ENCODE assay signal across 13 mouse cellular contexts in the genomic region with DNA sequence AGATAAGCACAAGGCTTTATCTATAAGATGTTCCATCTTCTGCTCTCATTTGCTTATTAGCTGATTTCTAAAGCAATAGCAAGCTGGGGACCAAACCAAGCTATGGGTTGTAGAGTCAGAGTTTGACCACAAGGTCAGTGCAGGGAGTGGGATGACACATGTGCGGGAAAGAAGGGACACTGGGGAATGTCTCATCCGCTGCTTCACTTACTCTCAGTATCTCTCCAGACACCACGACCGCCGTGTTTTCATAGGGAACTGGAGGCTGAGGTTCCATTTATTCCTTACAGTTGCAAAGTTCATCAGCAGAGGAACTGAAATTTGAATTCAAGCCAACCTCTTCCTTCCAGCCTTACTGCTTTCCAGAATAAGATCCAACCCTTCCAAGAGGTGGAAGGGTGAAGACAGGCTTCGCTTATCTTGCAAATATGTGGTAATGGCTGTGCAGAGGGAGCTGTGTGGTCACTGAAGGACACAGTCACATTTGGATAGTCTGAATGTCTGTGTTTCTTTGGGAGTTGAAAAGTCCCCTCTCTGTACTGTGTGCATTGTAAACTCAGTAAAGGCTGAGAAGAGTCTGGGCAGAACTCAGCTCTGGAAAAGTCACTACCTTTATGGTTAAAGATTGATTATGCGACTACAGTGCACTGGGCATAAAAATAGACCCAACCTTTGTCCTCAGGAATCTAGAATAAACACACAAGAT.
DNase-seq lines count a peak whose midpoint lies in the region; ATAC-seq and TF ChIP-seq lines count a peak whose summit lies in the region.
"Had no signal": no experiment of that assay in that cellular context is flagged by ENCODE, and none has a peak within 500 bp of the region (broad histone marks: within the 10 kb centered on the region; RNA-seq: fewer than 3 reads in every experiment).

No protein-coding gene starts in this region.

- WGBS in limb, embryonic 14.5 days = 83% methylated on average over 7 of the region's 7 CpGs
- 91% methylated on average over 7 of the region's 7 CpGs for WGBS in limb, embryonic 10.5 days
- WGBS in forebrain, embryonic 13.5 days = 94% methylated on average over 7 of the region's 7 CpGs
- WGBS in midbrain, postnatal 0 days = 83% methylated on average over 7 of the region's 7 CpGs

- no peaks in the 10 kb centered on the region for H3K9me3 ChIP-seq in limb, embryonic 14.5 days (ENCODE audit: control insufficient read depth, low read length)
- no peaks in the 10 kb centered on the region for H3K9me3 ChIP-seq in limb, embryonic 10.5 days (replicated peaks)
- no peaks in the 10 kb centered on the region for H3K9me3 ChIP-seq in forebrain, embryonic 13.5 days (replicated peaks)
- no peaks in the 10 kb centered on the region for H3K9me3 ChIP-seq in midbrain, postnatal 0 days (ENCODE audit: low read length)

- no peak for ATAC-seq in limb, embryonic 14.5 days (ENCODE audit: low FRiP score, low read depth)
- ATAC-seq in forebrain, embryonic 13.5 days = no peak
- ATAC-seq in midbrain, postnatal 0 days (ENCODE audit: low FRiP score) = no peak

- TF ChIP-seq POLR2A in limb, embryonic 14.5 days (IDR thresholded peaks at IDR 0.05; ENCODE audit: borderline replicate concordance, extremely low read depth, insufficient read depth, insufficient read length) = no peak

- no peaks in the 10 kb centered on the region for H3K27me3 ChIP-seq in limb, embryonic 14.5 days (ENCODE audit: control insufficient read depth, insufficient read depth, low read length)
- no peaks in the 10 kb centered on the region for H3K27me3 ChIP-seq in limb, embryonic 10.5 days (ENCODE audit: low read depth, poor library complexity, severe bottlenecking)
- H3K27me3 ChIP-seq in forebrain, embryonic 13.5 days = no peaks in the 10 kb centered on the region
- no peaks in the 10 kb centered on the region for H3K27me3 ChIP-seq in midbrain, postnatal 0 days (ENCODE audit: insufficient read depth, low read length)

- DNase-seq in limb, embryonic 14.5 days (ENCODE audit: low spot score) = peak; percentile 12
- no peak for DNase-seq in limb, embryonic 10.5 days (ENCODE audit: low spot score)
- DNase-seq in heart, postnatal 10 days = peak; percentile 34 to 45
- DNase-seq in kidney, postnatal 10 days = peak; percentile 31
- DNase-seq in skeletal muscle tissue, adult 2 months (ENCODE audit: low read depth, low spot score) = peak; percentile 29
- no peak for DNase-seq in midbrain, postnatal 0 days (ENCODE audit: low spot score)
- no peak for DNase-seq in left cerebral cortex, postnatal 4 days
- DNase-seq: adrenal gland, postnatal 36 days; cerebellum, adult 2 months; thymus, postnatal 14 days had no signal

- H3K4me1 ChIP-seq in limb, embryonic 14.5 days (ENCODE audit: control insufficient read depth, insufficient read depth, low read length) = peaks cover 7% of the 10 kb centered on the region; the same call in 1 of the 2 replicates
- H3K4me1 ChIP-seq in limb, embryonic 10.5 days = peaks cover 14% of the 10 kb centered on the region
- H3K4me1 ChIP-seq in forebrain, embryonic 13.5 days = no peaks in the 10 kb centered on the region
- H3K4me1 ChIP-seq in midbrain, postnatal 0 days (ENCODE audit: insufficient read depth, low read length) = no peaks in the 10 kb centered on the region

- intact Hi-C loops in heart, postnatal 10 days (cut with DNase I) = no loop called here
- intact Hi-C loops in left cerebral cortex, postnatal 4 days (cut with DNase I) = no loop called here

- no peaks in the 10 kb centered on the region for H3K36me3 ChIP-seq in limb, embryonic 14.5 days (ENCODE audit: control insufficient read depth, insufficient read depth, low read length)
- no peaks in the 10 kb centered on the region for H3K36me3 ChIP-seq in limb, embryonic 10.5 days
- H3K36me3 ChIP-seq in forebrain, embryonic 13.5 days (ENCODE audit: poor library complexity, severe bottlenecking) = no peaks in the 10 kb centered on the region
- H3K36me3 ChIP-seq in midbrain, postnatal 0 days (ENCODE audit: insufficient read depth, low read length) = no peaks in the 10 kb centered on the region

- no peak for TF ChIP-seq CTCF in midbrain, postnatal 0 days (IDR thresholded peaks at IDR 0.05)

- H3K27ac ChIP-seq in limb, embryonic 14.5 days (replicated peaks; ENCODE audit: low read depth, low read length) = no peak overlapping the region
- no peak overlapping the region for H3K27ac ChIP-seq in limb, embryonic 10.5 days
- no peak overlapping the region for H3K27ac ChIP-seq in forebrain, embryonic 13.5 days
- no peak overlapping the region for H3K27ac ChIP-seq in midbrain, postnatal 0 days (ENCODE audit: low read depth, low read length)
- H3K27ac ChIP-seq: hindbrain, embryonic 14.5 days; macrophage had no signal

- no peak overlapping the region for H3K9ac ChIP-seq in limb, embryonic 14.5 days (ENCODE audit: low read depth, low read length, severe bottlenecking)
- H3K9ac ChIP-seq in forebrain, embryonic 13.5 days = no peak overlapping the region
- no peak overlapping the region for H3K9ac ChIP-seq in midbrain, postnatal 0 days (replicated peaks; ENCODE audit: low read length, poor library complexity, severe bottlenecking)
- H3K9ac ChIP-seq: hindbrain, embryonic 14.5 days had no signal

- H3K4me2 ChIP-seq in limb, embryonic 14.5 days (replicated peaks; ENCODE audit: low read depth, low read length, severe bottlenecking) = no peak overlapping the region
- no peak overlapping the region for H3K4me2 ChIP-seq in forebrain, embryonic 13.5 days
- no peak overlapping the region for H3K4me2 ChIP-seq in midbrain, postnatal 0 days (ENCODE audit: low read depth, low read length, poor library complexity, severe bottlenecking)
- H3K4me2 ChIP-seq: hindbrain, embryonic 14.5 days had no signal

- H3K4me3 ChIP-seq in limb, embryonic 14.5 days (replicated peaks; ENCODE audit: low read length) = no peak overlapping the region
- H3K4me3 ChIP-seq in limb, embryonic 10.5 days = no peak overlapping the region
- H3K4me3 ChIP-seq in forebrain, embryonic 13.5 days = no peak overlapping the region
- no peak overlapping the region for H3K4me3 ChIP-seq in midbrain, postnatal 0 days (ENCODE audit: low read depth, low read length)

Comparison
In these comparisons a context has a peak if more than half of its experiments do, and no peak if none do; other contexts are left out.
1. DNase-seq: peak in limb, embryonic 14.5 days (single experiment), heart, postnatal 10 days (2 of 2), kidney, postnatal 10 days (single experiment) and skeletal muscle tissue, adult 2 months (single experiment); none in limb, embryonic 10.5 days (single experiment), midbrain, postnatal 0 days (single experiment) and left cerebral cortex, postnatal 4 days (single experiment).